Mouse (Mus musculus) intestine, embryonic 14.5 days (tissue): Measurements from ENCODE around the gene Mob3a. TPM values are rescaled to one million over a fixed set of nuclear protein-coding genes. Genes with fewer than 3 reads are reported as not detected.
A peak's percentile ranks its signal among the peaks of the same experiment; 100 is the strongest.

Experiments
- ATAC-seq: fragments of 200-750 bp; cut with Nextera tagmentation; replicated peaks from 2 replicates; pipeline ENCODE4 v1.8.0; 2017; ENCODE audit warnings: low read depth, moderate number of reproducible peaks, moderate TSS enrichment, moderate library complexity; ENCODE audit not compliant: low FRiP score, low TSS enrichment
- DNase-seq: peaks from one replicate; pipeline ENCODE4 v3.0.0-alpha.2; 2018; ENCODE audit warnings: low spot score
- H3K27ac ChIP-seq: fragments of 300-500 bp; sonication (generic); 2 replicates; pipeline ENCODE4 v1.5.1; 2014; ENCODE audit warnings: low read depth, mild to moderate bottlenecking, control low read depth
- H3K27me3 ChIP-seq: fragments of 300-500 bp; sonication (generic); replicated peaks from 2 replicates; pipeline ENCODE4 v1.6.1; 2014; ENCODE audit warnings: low read length, control low read depth; ENCODE audit not compliant: control insufficient read depth, insufficient read depth
- H3K36me3 ChIP-seq: fragments of 300-500 bp; sonication (generic); 2 replicates; pipeline ENCODE4 v1.6.1; 2014; ENCODE audit warnings: low read length, control low read depth; ENCODE audit not compliant: control insufficient read depth, insufficient read depth
- H3K4me1 ChIP-seq: fragments of 300-500 bp; sonication (generic); replicated peaks from 2 replicates; pipeline ENCODE4 v1.6.1; 2014; ENCODE audit warnings: low read length, control low read depth, mixed read lengths; ENCODE audit not compliant: control insufficient read depth, insufficient read depth
- H3K4me2 ChIP-seq: fragments of 300-500 bp; sonication (generic); 2 replicates; pipeline ENCODE4 v1.6.1; 2014; ENCODE audit warnings: low read length
- H3K4me3 ChIP-seq: fragments of 300-500 bp; sonication (generic); 2 replicates; pipeline ENCODE4 v1.5.1; 2014; ENCODE audit warnings: low read depth, low read length, control low read depth, mixed read lengths
- H3K9ac ChIP-seq: fragments of 300-500 bp; sonication (generic); 2 replicates; pipeline ENCODE4 v1.6.1; 2014; ENCODE audit warnings: mild to moderate bottlenecking, low read length
- H3K9me3 ChIP-seq: fragments of 300-500 bp; sonication (generic); 2 replicates; pipeline ENCODE4 v1.6.1; 2016; ENCODE audit warnings: low read length, control low read depth; ENCODE audit not compliant: control insufficient read depth
- WGBS: fragments of 180-500 bp; shearing (Covaris S2); extraction: QIAGEN DNeasy Blood & Tissue Kit; methylation state at CpG from one replicate; pipeline ENCODE4 v1.1.7; 2014; 5-methylcytosine and 5-hydroxymethylcytosine counted together
- polyA plus RNA-seq: library from polyadenylated mRNA; unstranded; fragments of >200 nt; fragmentation: Nextera tagmentation; extraction: Ambion mirVana; gene quantifications from 2 replicates; pipeline ENCODE4 v1.2.1, GENCODE M21; 2014

The Mob3a gene
- polyA plus RNA-seq, 1 experiment from 2014 or later, result 38.6 TPM

DNA sequence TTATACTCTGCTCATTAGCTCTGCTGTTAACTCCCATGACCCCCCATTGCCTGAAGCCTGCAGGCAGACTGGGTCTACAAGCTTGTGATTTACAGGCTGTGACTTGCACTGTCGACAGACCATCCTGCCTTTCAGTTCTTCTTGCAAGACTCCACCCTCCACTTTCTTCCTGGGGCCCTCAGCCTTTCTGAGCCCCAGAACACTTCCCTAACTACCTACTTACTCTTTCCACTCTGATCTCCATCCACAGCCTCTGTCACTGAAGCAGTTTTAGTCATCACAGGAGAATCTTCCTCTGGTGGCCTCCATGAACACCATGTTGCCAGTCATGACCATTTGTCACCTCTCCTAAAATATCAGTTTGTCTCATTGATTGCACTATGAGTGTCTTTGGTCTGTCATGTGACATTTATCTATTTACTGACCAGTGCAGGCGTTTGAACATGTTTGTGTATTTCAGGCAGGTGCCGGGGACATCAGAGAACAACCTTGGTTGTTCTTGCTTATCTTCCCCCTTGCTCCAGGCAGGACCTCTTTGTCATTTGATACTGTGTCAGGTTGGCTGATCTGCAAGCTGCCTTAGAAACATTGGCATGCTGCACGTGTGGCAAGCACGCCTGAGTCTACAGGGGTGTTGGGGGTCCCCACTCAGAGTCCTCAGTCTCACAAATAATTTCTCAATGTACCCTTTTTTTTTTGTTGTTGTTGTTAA, 38.1 kb downstream of the Mob3a start:
- DNase-seq (no peak), ATAC-seq (no peak)
- no peaks in the 10 kb centered on the region for H3K27me3 ChIP-seq
- peaks cover 27% of the 10 kb centered on the region for H3K36me3 ChIP-seq
- no peak overlapping the region for H3K4me3 ChIP-seq
- 30% methylated on average over 5 of the region's 5 CpGs for WGBS
- no peak overlapping the region for H3K4me2 ChIP-seq
- no peak overlapping the region for H3K9ac ChIP-seq
- H3K9me3 ChIP-seq, result no peaks in the 10 kb centered on the region
- peaks cover 14% of the 10 kb centered on the region for H3K4me1 ChIP-seq
- H3K27ac ChIP-seq, result no peak overlapping the region

DNA sequence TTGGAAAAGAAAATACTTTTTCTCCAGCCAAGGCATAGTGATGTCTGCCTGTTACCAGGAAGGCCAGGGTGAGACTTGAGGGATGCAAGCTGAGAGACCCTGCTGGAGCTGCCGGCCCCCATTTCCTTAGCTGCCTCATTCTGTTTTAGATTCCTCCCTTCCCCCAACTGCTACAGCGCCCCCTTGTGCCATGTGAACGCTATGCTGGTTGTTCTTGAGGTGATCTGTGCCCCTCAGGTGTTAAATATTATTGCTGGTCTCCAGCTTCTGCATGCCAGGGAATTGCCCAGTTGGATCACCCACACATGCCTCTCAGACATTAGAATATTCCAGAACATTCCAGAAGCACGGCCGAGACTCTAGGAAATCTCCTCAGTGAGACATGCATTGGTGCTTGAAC, 40.6 kb downstream of the Mob3a start:
- ATAC-seq (no peak), DNase-seq (peak; percentile 70)
- 38% methylated on average over 5 of the region's 5 CpGs for WGBS
- Histone ChIP-seq H3K4me1 (peaks cover 14% of the 10 kb centered on the region), H3K36me3 (peaks cover 3% of the 10 kb centered on the region), H3K9ac (no peak overlapping the region), H3K4me2 (no peak overlapping the region), H3K27ac (no peak overlapping the region), H3K9me3 (no peaks in the 10 kb centered on the region), H3K27me3 (no peaks in the 10 kb centered on the region), H3K4me3 (no peak overlapping the region)

DNA sequence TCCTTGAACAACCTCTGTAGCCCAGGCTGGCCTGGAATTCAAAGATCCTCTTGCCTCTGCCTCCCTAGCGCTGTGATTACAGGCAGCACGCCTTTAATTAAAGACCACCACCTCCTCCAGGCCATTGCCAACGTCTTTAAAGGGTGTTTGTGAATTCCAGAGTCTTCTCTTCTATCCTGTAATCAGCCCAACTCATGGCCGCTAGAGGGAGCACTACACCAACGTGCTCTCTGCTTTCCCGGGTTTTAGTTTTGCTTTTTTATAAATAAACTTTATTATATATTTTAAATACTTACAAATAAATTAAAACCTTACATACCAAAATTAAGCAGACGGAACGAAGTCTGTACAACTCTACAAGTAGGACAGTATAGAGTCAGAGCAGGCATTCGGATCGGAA, 42.6 kb downstream of the Mob3a start:
- H3K4me1 ChIP-seq, result peaks cover 13% of the 10 kb centered on the region
- 15% methylated on average over 10 of the region's 10 CpGs for WGBS
- DNase-seq (peak; percentile 92), ATAC-seq (no peak)
- H3K27ac ChIP-seq, result no peak overlapping the region
- no peaks in the 10 kb centered on the region for H3K9me3 ChIP-seq
- H3K36me3 ChIP-seq, result no peaks in the 10 kb centered on the region
- no peaks in the 10 kb centered on the region for H3K27me3 ChIP-seq
- H3K9ac ChIP-seq, result no peak overlapping the region
- H3K4me2 ChIP-seq, result peak overlapping the region; percentile 33
- H3K4me3 ChIP-seq, result 0 out of 2 replicates have a peak overlapping the region, but pooled peaks have one; percentile 4

DNA sequence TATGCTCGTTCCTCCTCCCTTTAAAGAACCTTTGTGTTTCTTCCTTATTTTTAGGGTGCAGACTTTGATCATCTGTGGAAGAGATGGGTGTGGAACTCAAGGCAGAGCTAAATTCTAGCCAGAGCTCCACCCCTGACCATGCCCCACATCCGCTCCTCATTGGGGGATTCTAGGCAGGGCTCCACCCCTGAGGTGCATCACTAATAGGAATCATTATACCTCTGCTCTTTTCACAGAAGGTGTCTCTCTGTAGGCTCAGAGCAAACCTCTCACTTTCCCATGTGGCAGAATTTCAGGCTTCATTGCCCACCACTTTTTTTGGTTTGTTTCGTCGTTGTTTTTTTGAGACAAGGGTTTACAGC, 43.0 kb downstream of the Mob3a start:
- DNase-seq (no peak), ATAC-seq (no peak)
- no peak overlapping the region for H3K27ac ChIP-seq
- no peak overlapping the region for H3K4me3 ChIP-seq
- WGBS, result 64% methylated on average over 4 of the region's 4 CpGs
- no peaks in the 10 kb centered on the region for H3K27me3 ChIP-seq
- no peak overlapping the region for H3K4me2 ChIP-seq
- peaks cover 14% of the 10 kb centered on the region for H3K4me1 ChIP-seq
- H3K9ac ChIP-seq, result no peak overlapping the region
- H3K36me3 ChIP-seq, result no peaks in the 10 kb centered on the region
- H3K9me3 ChIP-seq, result no peaks in the 10 kb centered on the region

DNA sequence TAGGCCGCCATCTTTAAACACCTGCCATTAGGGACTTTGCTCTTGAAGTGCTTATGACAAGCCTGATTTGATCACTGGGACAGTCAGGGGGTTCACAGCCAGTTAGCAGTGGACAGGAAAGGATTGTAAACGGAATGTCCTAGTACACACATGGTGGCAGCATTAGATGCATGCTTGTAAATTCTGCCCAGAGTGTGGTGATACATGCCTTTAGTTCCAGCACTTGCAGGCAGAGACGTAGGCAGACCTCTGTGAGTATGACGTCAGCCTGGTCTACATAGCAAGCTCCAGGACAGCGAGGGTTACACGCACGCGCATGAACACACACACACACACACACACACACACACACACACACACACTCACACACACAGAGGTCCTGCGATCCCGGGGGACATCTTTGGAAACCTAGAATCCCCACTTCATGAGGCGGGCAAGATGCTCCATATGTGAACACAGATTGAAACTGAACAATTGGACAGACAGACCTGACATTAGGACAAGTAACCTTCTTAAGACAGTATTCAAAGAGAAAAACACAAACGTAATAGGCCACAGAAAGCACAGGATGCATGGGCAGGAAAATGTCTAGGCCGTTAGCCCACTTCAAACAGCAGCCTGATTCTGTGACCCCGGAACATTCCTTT, 43.5 kb downstream of the Mob3a start:
- DNase-seq, result no peak
- H3K4me3 ChIP-seq, result no peak overlapping the region
- no peaks in the 10 kb centered on the region; the same call in 1 of the 2 replicates for H3K36me3 ChIP-seq
- WGBS, result 83% methylated on average over 14 of the region's 14 CpGs
- peaks cover 14% of the 10 kb centered on the region for H3K4me1 ChIP-seq
- no peaks in the 10 kb centered on the region for H3K27me3 ChIP-seq
- no peak overlapping the region for H3K4me2 ChIP-seq
- H3K27ac ChIP-seq, result no peak overlapping the region
- no peak for ATAC-seq
- no peaks in the 10 kb centered on the region for H3K9me3 ChIP-seq
- no peak overlapping the region for H3K9ac ChIP-seq

DNA sequence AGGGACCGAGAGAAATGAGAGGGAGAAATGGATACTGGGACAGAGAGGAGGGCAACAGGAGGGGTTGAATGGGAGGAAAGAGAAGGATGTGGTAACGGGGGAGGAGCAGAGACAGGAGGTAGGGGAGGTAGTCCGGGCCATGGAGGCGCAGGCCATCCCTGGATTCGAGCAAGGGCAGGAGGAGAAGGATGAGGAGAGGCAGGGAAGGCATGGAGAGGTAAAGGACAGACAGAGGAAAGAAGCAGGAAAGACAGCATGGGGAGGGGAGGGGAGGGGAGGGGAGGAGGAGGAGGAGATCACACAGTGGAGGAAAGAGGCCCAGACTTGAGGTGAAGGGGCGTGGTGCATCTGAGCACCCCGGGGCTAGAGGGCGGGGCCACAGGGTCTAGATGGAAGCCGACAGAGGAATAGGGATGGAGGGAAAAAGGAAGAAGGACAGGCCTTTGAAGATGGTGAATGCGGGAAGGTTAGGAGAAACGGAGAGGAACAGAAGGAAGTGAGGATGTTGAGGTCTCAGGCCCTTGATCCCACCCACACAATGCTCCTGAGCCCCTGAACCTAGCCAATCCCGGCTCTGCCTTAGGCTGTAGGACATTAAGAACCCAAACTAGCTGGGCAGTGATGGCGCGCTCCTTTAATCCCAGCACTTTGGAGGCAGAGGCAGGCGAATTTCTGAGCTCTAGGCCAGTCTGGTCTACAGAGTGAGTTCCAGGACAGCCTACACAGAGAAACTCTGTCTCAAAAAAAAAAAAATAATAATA, 44.7 kb downstream of the Mob3a start, which contains the start of gene Btbd2:
Gene Btbd2 (minus strand): TSS at position 209 of the 761 bp plus-strand sequence.
- Histone ChIP-seq H3K36me3 (no peaks in the 10 kb centered on the region; the same call in 1 of the 2 replicates), H3K4me1 (peaks cover 14% of the 10 kb centered on the region), H3K27ac (peak within 1 kb of the TSS; percentile 79), H3K4me3 (peak within 1 kb of the TSS; percentile 89), H3K4me2 (peak within 1 kb of the TSS; percentile 76), H3K27me3 (no peaks in the 10 kb centered on the region), H3K9ac (peak within 1 kb of the TSS; percentile 71), H3K9me3 (no peaks in the 10 kb centered on the region)
- ATAC-seq (peak; percentile 24), DNase-seq (no peak)
- 18% methylated on average over 15 of the region's 15 CpGs for WGBS

DNA sequence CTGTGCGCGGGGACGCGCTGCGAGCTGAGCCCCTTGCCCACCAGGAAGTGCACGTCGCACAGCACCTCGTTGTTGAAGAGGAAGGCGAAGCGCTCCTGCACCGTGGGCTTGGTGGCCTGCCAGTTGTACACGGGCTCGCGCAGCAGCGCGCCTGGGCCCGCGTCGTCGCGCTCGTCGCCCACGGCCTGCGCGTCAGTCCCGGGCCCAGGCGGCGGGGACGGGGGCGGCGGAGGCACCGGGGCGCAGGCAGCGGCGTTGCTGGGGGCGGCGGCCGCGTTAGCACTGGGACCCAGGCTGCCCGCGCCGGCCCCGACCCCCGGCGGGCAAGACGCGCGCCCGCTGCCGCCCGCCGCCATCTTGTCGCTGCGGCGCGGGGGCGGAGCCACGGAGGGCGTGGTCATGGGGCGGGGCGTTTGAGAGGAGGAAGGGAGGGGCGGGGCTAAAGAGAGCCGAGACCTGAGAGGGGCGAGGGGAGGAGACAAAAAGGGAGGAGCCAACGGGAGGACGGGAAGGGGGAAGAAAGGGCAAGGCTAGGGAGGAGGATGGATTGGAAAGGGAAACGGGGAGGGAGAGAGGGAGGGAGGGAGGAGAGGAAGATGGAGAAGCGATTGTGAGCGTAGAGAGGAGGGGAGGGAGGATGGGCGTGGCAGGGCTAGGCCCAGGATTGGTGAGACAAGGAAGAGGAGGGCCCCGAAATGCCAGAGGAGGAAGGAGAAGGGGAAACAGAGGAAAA, 45.5 kb downstream of the Mob3a start:
- Histone ChIP-seq H3K27me3 (no peaks in the 10 kb centered on the region), H3K27ac (peak overlapping the region; percentile 79), H3K4me2 (peak overlapping the region; percentile 76), H3K36me3 (no peaks in the 10 kb centered on the region; the same call in 1 of the 2 replicates), H3K4me3 (peak overlapping the region; percentile 89), H3K9ac (peak overlapping the region; percentile 71), H3K9me3 (no peaks in the 10 kb centered on the region), H3K4me1 (peaks cover 14% of the 10 kb centered on the region)
- WGBS, result under 1% methylated on average over 50 of the region's 72 CpGs
- ATAC-seq (peak; percentile 83), DNase-seq (peak; percentile 99)
